Mouse (Mus musculus): ENCODE results near the gene Usp44. TPM values are rescaled to one million over a fixed set of nuclear protein-coding genes. Genes with fewer than 3 reads are reported as not detected.
A peak's percentile ranks its signal among the peaks of the same experiment; 100 is the strongest.

Gene Usp44
- total and polyA plus RNA-seq, 3 experiments, result 2.9 to 28.2 (median 4.6) TPM

DNA sequence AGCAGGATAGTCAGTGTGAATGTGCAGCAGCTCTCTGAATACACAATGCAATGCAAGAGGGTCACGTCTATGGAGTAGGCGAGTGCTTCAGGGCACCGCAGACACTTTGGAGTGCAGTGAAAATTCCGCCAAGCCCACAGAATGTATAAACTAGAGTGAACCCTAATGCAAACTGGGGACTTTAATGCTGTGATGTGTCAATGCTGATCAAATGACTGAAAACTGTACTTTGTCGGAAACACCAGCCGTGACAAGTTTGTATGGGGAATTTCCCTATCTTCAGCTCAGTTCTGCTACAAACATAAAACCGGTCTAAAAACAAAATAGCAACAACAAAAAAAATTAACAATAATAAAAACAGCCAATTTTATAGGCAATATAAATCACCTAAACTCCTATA is 37.0 kb downstream of the Usp44 start:
- peak overlapping the region; percentile 93 for H3K27ac ChIP-seq (ENCODE audit: insufficient read depth, low read depth)
- in situ Hi-C loops (cut with MboI; ENCODE audit: low pct_ligation_motif_present, low pct_unique_long_range_greater_than_20kb, low sequenced_read_pairs), result no loop called here

DNA sequence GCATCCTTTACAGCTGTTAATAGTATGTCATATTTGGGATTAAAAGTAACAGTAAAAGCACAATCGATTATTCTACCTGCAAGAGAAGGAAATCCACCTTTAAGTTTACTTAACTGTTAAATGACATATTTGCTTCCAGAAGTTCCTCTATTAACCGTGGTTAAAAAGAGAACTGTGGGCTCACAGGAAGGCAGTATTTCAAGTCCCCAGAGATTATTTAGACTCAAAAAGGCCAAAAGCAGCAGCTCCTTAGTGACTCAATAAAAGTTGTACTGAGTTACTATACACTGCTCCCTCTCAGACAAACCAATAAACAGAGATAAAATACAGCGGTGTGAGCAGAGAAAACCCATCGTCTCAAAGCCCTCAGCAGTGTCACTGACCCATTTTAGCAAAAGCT is 37.5 kb downstream of the Usp44 start:
- Histone ChIP-seq H3K9ac (ENCODE audit: insufficient read depth, low read depth) (no peak overlapping the region; the same call in 1 of the 2 replicates), H3K79me2 (replicated peaks; ENCODE audit: control insufficient read depth, extremely low read depth, insufficient read depth, poor library complexity, severe bottlenecking) (peaks cover 51% of the 10 kb centered on the region), H3K36me3 (replicated peaks in 1 of 2; ENCODE audit: control insufficient read depth in 1 of 2, insufficient read depth in 1 of 2, low read length in 1 of 2) (peaks cover 62 to 87% of the 10 kb centered on the region in 2 experiments), H3K27me3 (replicated peaks) (no peaks in the 10 kb centered on the region), H3K9me3 (replicated peaks; ENCODE audit: low read length) (no peaks in the 10 kb centered on the region), H3K4me3 (replicated peaks in 1 of 3; ENCODE audit: low read depth in 2 of 3, low read length in 2 of 3, poor library complexity in 1 of 3) (no peak overlapping the region), H3K4me1 (ENCODE audit: control insufficient read depth in 1 of 2, insufficient read depth in 2 of 2) (peaks cover 6 to 36% of the 10 kb centered on the region in 2 experiments), H3K27ac (ENCODE audit: insufficient read depth, low read depth) (peak overlapping the region; percentile 57; the same call in 1 of the 2 replicates), H3K4me2 (ENCODE audit: insufficient read depth, low read depth, poor library complexity, severe bottlenecking) (peak overlapping the region; percentile 73)
- dilution Hi-C loops (cut with MboI; ENCODE audit: extremely low pct_ligation_motif_present, extremely low pct_unique_long_range_greater_than_20kb, low sequenced_read_pairs), result no loop called here
- peak; percentile 55 for DNase-seq (ENCODE audit: extremely low read depth)
- in situ Hi-C loops (cut with MboI; ENCODE audit: low pct_ligation_motif_present, low pct_unique_long_range_greater_than_20kb, low sequenced_read_pairs), result no loop called here
- TF ChIP-seq KAT2A (IDR thresholded peaks at IDR 0.05; ENCODE audit: insufficient replicate concordance, low read length) (no peak), ETS1 (conservative IDR thresholded peaks at IDR 0.05; ENCODE audit: low read depth, low read length) (0 out of 2 replicates have a peak, but pooled peaks have one; percentile 8), SIN3A (IDR thresholded peaks at IDR 0.05; ENCODE audit: low read length) (peak; percentile 2), USF2 (conservative IDR thresholded peaks at IDR 0.05; ENCODE audit: low read depth, low read length) (no peak)

More for the DNA sequence above, 37.0 kb downstream of the Usp44 start:
- peak overlapping the region in 1 of 3 experiments; percentile 38 for H3K4me3 ChIP-seq (replicated peaks in 1 of 3; ENCODE audit: low read depth in 2 of 3, low read length in 2 of 3, poor library complexity in 1 of 3)
- H3K4me2 ChIP-seq (ENCODE audit: insufficient read depth, low read depth, poor library complexity, severe bottlenecking), result peak overlapping the region; percentile 46
- peaks cover 52% of the 10 kb centered on the region for H3K79me2 ChIP-seq (replicated peaks; ENCODE audit: control insufficient read depth, extremely low read depth, insufficient read depth, poor library complexity, severe bottlenecking)
- peaks cover 59 to 85% of the 10 kb centered on the region in 2 experiments for H3K36me3 ChIP-seq (replicated peaks in 1 of 2; ENCODE audit: control insufficient read depth in 1 of 2, insufficient read depth in 1 of 2, low read length in 1 of 2)
- peaks cover 6 to 36% of the 10 kb centered on the region in 2 experiments for H3K4me1 ChIP-seq (ENCODE audit: control insufficient read depth in 1 of 2, insufficient read depth in 2 of 2)
- TF ChIP-seq ETS1 (conservative IDR thresholded peaks at IDR 0.05; ENCODE audit: low read depth, low read length) (peak; percentile 22; the same call in 1 of the 2 replicates), MAX (IDR thresholded peaks at IDR 0.05; ENCODE audit: low read length) (no peak), ELF1 (IDR thresholded peaks at IDR 0.05; ENCODE audit: low read depth, low read length) (no peak), EP300 (IDR thresholded peaks at IDR 0.05; ENCODE audit: low read length) (peak; percentile 84), RAD21 (IDR thresholded peaks at IDR 0.05; ENCODE audit: low read depth, low read length) (no peak), NRF1 (IDR thresholded peaks at IDR 0.05; ENCODE audit: low read depth, low read length) (no peak), SMC3 (IDR thresholded peaks at IDR 0.05; ENCODE audit: low read depth, low read length) (no peak), JUND (conservative IDR thresholded peaks at IDR 0.05; ENCODE audit: low read depth, low read length) (peak; percentile 71), IRF4 (IDR thresholded peaks at IDR 0.05; ENCODE audit: low read depth, low read length) (peak; percentile 93), CTCF (conservative IDR thresholded peaks at IDR 0.05 in 1 of 2, IDR thresholded peaks at IDR 0.05 in 1 of 2; ENCODE audit: low read depth in 2 of 2, low read length in 2 of 2) (no peak), MEF2A (IDR thresholded peaks at IDR 0.05; ENCODE audit: borderline replicate concordance, low read depth, low read length) (peak; percentile 52), BHLHE40 (IDR thresholded peaks at IDR 0.05; ENCODE audit: low read depth, low read length) (peak; percentile 74), MYC (IDR thresholded peaks at IDR 0.05; ENCODE audit: low read depth, low read length) (no peak), TCF12 (IDR thresholded peaks at IDR 0.05; ENCODE audit: low read depth, low read length) (no peak), SIN3A (IDR thresholded peaks at IDR 0.05; ENCODE audit: low read length) (peak; percentile 24; the same call in 1 of the 2 replicates), JUN (IDR thresholded peaks at IDR 0.05; ENCODE audit: insufficient read depth, low read depth, low read length) (peak; percentile 63)
- peak; percentile 68 for DNase-seq (ENCODE audit: extremely low read depth)
- H3K9me3 ChIP-seq (replicated peaks; ENCODE audit: low read length), result no peaks in the 10 kb centered on the region
- H3K27me3 ChIP-seq (replicated peaks), result no peaks in the 10 kb centered on the region
- no peak overlapping the region; the same call in 1 of the 2 replicates for H3K9ac ChIP-seq (ENCODE audit: insufficient read depth, low read depth)
- dilution Hi-C loops (cut with MboI; ENCODE audit: extremely low pct_ligation_motif_present, extremely low pct_unique_long_range_greater_than_20kb, low sequenced_read_pairs), result no loop called here

All from CH12.LX (cell line).